Mouse (Mus musculus): ENCODE data around the gene Gphb5. TPM values are rescaled to one million over a fixed set of nuclear protein-coding genes. Genes with fewer than 3 reads are reported as not detected.
A peak's percentile ranks its signal among the peaks of the same experiment; 100 is the strongest.

The Gphb5 gene
- total RNA-seq, 2 experiments from 2014 or later, result not detected

- DNase-seq, result no peak
- intact Hi-C loops (cut with DNase I), result no loop called here
Observed at GRCm38 (mm10) chr12:75396616-75397015, 20.0 kb downstream of the Gphb5 start.

DNA sequence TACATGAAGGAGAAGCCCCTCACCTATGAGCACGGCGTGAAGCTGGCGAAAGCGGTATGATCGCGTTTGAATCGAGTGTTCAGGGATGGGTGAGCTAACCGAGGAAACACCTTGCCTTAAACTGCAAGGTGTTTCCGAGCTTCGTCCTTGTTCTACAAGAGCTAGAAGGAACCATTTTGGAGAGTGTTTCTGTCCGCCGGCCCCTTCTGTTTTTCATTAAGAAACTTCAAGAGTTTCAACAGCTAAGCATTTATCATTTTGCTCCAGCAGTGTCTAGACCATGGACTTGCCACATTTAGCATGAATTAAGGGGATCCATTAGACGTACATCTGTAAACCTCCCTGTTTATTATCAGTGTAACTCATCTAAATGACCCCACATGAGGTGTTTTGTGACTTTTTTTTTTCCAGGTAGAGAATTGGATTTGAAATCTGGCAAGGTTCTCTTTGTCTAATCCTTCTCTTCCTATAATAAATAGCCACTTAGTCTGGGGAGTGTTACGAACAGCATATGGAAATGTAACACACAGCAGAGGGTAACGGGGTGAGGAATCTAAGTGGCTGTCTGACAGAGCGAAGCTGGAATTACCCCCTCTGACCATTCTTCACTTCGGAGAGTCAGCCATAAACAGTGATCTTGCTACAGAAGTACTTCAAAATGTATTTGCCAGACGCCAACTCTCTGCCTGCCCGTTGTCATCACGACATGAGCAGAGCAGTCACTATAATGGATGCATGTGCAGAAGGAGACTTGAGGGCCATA, 22.4 kb downstream of the Gphb5 start:
- intact Hi-C loops (cut with DNase I), result loop anchor here (5.0 kb wide), 1 partner anchor 217 kb away; the partner anchor contains the start of gene Kcnh5
- no peak for DNase-seq

DNA sequence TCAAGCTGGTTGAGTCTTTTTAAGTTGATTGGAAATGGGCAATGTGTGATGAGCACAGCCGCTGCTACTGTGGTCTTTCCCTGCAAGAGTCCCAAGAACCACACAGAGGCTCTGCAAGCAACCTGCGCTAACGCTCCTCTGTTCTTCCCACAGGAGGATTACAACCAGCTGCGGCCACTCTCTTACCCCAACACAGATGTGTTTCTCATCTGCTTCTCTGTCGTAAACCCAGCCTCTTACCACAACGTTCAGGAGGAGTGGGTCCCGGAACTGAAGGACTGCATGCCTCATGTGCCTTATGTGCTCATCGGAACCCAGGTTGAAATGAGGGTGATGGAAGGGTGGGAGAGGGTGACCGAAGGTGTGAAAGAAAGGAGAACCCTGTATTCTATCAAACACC, 25.1 kb downstream of the Gphb5 start:
- intact Hi-C loops (cut with DNase I), result loop anchor here (5.0 kb wide), 1 partner anchor 214 kb away; the partner anchor contains the start of gene Kcnh5
- DNase-seq, result no peak

DNA sequence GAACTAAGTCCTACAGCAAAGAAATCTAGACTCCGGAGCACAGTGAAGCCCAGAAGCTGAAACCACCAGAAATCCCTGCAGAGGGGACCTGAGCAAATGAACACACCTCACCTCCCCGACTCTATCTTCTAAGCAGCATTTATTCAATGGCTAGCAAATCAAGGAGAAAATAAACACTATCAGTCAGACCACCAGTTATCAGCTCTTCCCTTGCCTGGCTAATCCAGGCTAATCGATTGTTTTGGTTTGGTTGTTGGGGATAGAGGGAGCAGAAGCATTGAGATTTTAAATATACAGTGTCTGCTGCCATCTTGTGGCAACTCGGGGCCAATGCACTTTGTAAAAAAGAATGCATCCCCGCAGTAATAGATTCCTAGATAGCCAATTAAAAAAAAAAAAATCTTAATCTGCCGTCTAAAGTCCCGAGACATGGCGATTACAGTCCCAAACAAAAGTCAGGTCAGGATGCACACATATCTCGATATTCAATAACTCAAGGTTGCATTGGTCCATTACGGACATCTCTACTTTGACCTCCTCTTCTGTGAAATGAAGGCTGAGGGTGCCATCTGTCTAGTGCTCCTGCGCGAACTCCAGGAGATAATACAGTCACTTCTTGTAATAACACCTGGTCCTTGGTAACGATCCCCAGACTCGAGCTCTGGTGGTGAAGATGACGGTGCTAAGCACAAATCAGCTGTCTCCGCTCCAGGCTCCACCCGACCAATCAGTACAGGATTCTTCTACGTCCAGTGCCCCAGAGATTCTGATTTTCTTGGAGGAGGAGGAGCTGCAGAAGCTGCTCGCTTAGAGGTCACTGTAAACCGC, 27.1 kb downstream of the Gphb5 start:
- intact Hi-C loops (cut with DNase I), result loop anchor here (5.0 kb wide), 3 partner anchors 107 to 1067 kb away; partner anchors contain the start of gene Kcnh5
- peak; percentile 50 to 54 for DNase-seq

DNA sequence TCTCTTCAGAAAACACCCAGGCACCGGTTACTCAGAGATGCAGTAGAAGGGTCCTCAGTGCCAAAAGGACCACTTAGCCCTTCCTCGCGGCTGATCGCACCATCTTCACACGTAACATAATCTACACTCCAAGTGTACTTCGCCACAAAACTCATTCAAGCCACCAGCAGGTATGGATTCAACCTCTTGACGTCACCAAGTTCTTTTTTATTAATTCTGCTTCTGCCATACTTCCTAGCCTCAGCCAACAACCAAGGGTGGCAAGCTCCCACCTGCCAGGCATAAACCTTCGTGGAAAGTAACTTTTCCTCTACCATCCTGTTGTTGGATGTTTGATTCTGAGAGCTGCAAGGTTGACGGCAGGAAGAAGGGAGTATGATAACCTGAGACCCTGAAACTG, 28.1 kb downstream of the Gphb5 start:
- intact Hi-C loops (cut with DNase I), result loop anchor here (5.0 kb wide), 2 partner anchors 106 to 1066 kb away; no protein-coding TSS in a partner anchor
- DNase-seq, result no peak

DNA sequence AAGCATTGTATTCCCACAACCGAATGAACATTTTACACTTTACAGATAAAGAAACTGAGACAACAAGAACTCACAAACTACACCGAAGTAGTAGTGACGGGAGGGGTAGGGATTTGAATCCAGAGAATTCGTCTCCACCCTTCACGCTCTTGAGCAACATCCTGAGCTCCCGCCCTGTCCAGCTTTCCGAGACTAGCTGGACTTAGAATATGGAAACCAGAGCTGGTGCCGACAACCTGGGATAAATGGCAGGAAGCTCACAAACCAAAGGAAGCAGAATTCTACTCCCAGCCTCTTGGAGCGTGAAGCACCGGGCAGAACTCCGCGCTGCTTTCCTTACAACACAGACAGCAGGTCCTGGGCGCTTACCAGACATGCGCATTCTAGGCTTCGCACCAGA, 28.7 kb downstream of the Gphb5 start:
- intact Hi-C loops (cut with DNase I), result loop anchor here (5.0 kb wide), 2 partner anchors 106 to 1066 kb away; no protein-coding TSS in a partner anchor
- peak; percentile 21 to 34 for DNase-seq

GRCm38 (mm10) chr12:75387156-75387555, 29.4 kb downstream of the Gphb5 start:
- intact Hi-C loops (cut with DNase I), result loop anchor here (5.0 kb wide), 2 partner anchors 105 to 1065 kb away; no protein-coding TSS in a partner anchor
- DNase-seq, result peak; percentile 36 to 37

DNA sequence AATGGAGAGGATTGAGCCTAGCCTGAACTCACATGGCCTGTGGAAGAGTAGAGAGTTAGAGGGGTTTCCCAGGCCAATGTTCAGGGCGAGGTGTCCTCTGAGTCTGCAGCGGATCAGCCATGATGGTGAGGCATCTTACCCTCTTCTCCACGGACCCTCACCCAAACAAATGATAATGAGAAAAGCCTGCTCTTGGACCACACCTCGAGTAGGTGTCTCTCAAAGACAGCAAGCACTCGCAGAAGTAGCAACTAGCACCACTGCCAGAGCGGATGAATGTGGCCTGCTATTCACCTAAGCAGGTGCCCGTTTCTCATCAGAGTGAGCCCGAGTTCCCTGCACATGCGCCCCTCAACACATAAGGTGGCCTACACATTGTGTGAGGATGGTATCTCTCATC, 29.9 kb downstream of the Gphb5 start:
- intact Hi-C loops (cut with DNase I), result loop anchor here (5.0 kb wide), 2 partner anchors 104 to 1064 kb away; no protein-coding TSS in a partner anchor
- DNase-seq, result no peak

DNA sequence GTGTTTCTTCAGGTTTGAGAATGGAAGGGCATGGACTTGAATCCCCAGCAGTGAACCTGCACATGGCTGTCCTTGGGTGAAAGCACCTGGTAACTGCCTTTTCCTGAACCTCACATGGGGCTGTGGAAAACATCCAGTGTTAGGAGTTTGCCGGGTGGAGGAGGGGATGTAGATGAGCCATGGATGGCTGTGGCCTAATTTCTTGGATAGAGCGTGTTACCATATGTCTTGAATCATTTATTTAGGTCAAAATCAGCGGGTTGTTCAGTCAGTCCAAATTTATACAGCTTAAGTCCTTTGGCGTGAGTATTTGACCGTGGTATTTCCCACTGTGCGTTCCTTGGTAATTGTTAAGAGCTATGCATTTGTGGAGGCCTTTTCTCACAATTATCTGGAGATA, 40.5 kb downstream of the Gphb5 start:
- intact Hi-C loops (cut with DNase I), result no loop called here
- DNase-seq, result no peak

DNA sequence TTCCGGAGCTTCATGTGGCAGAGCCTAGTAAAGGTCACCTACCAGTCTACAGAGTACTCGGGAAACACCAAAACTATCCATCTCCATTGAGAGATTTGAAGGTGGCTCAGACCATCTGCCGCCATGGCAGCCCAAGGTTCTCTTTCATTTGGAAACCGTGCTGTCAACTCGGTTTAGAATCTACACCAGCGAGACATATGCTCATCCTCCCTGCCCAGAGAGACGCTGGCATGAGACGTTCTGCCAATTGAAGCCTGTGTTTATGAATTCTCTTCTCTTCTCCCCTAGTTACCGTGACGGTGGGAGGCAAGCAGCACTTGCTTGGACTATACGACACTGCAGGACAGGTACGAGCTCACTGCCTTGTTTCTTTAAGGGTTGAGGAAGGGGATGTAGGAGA, 41.5 kb downstream of the Gphb5 start:
- no peak for DNase-seq
- intact Hi-C loops (cut with DNase I), result no loop called here

- no peak for DNase-seq
- intact Hi-C loops (cut with DNase I), result no loop called here
Observed at GRCm38 (mm10) chr12:75374437-75374836, 42.1 kb downstream of the Gphb5 start.

DNA sequence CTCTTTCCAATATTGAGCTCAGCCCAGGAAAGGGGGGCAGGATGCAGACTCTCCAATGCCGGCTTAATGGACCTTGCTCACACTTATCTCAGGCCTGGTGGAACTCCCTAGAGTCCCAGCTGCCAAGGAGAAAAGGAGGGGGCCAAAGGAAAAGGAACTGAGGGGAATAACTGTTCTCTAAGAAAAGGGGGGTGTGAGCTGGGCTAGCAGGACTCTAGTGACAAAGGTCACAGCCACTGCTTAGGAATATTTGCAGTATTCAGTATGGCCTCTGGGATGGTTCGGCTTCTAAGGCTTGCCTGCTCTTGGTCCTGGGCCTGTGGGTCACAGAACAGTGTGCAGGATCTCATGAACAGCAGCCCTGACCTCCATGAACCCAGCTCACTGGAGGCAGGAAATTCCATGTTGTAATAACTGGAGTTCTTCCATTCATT, 47.1 kb downstream of the Gphb5 start:
- peak; percentile 52 to 63 for DNase-seq
- intact Hi-C loops (cut with DNase I), result loop anchor here (5.0 kb wide), 1 partner anchor 62 kb away; the partner anchor contains the start of gene Rhoj

DNA sequence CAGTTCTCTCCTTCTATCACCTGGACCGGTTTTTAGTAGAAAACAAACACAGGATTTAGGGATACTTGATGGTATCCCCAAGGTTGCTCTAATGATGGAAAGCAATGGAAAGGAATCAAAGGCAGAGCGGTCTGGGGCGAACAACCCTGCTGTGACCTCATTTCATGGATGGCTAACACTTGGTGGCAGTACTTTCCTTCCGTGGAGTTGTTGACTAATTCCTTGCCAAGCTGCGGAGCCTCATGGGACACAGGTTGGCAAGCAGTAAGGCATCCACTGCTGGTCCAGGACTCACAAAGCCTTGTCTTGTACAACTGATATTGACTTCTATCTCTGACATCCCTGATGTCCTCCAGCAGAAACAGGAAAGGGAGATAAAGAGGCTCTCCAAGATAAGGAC, 48.1 kb downstream of the Gphb5 start:
- intact Hi-C loops (cut with DNase I), result loop anchor here (5.0 kb wide), 1 partner anchor 61 kb away; the partner anchor contains the start of gene Rhoj
- peak; percentile 40 for DNase-seq

GRCm38 (mm10) chr12:75367371-75367770, 49.2 kb downstream of the Gphb5 start:
- DNase-seq, result no peak
- intact Hi-C loops (cut with DNase I), result loop anchor here (5.0 kb wide), 1 partner anchor 60 kb away; the partner anchor contains the start of gene Rhoj

- intact Hi-C loops (cut with DNase I), result loop anchor here (5.0 kb wide), 1 partner anchor 58 kb away; the partner anchor contains the start of gene Rhoj
Observed at GRCm38 (mm10) chr12:75365621-75366124, 50.9 kb downstream of the Gphb5 start.

GRCm38 (mm10) chr12:75364416-75364815, 52.2 kb downstream of the Gphb5 start:
- intact Hi-C loops (cut with DNase I), result no loop called here
- no peak for DNase-seq

More at GRCm38 (mm10) chr12:75365621-75366124, 50.9 kb downstream of the Gphb5 start:
- DNase-seq, result no peak

DNA sequence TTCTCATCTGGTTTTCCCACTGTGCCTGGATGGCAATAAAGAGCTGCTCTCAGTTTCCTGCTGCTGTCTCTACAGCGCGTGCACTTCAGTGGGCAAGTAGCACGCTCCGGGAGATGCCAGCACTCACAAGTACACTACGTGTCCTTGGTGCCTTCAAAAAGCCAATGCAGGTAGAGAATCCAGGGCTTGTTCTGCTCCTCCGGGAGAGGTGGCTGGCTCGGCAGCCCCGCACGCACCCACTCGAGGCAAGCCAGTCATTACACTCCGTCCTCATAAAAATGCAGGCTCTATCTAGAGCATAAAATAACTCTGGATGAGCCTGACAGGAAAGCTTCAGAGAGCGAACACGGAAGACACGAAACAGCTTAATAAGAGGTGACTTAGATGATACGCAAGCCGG, 54.1 kb downstream of the Gphb5 start:
- intact Hi-C loops (cut with DNase I), result no loop called here
- no peak for DNase-seq
